Mouse (Mus musculus): ENCODE measurements around the gene Btbd17. TPM values are rescaled to one million over a fixed set of nuclear protein-coding genes. Genes with fewer than 3 reads are reported as not detected.

The Btbd17 gene
- total RNA-seq, 2 experiments from 2014 or later: not detected

- ATAC-seq (replicated peaks; ENCODE audit: low FRiP score, poor library complexity, severe bottlenecking): no peak
These were observed 12.1 kb upstream of the Btbd17 start for GRCm38 (mm10) chr11:114807686-114808427.

DNA sequence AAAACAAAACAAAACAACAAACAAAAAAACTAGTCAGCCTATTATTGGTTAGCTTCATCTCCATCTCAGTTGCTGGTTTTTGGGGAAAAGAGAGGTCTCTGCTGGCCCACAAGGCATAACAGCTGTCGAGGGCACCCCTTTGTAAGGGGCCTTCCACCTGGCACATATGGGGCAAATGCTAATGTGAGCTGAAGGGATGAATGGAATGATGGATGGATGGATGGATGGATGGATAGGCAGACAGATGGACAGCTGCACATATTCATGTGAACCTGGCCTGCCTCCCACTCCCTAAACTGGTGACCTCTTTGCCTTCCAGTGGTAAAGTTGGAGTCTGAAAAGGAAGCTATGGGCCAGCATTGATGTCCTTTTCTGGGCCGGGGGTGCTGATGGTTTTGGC is 11.3 kb upstream of the Btbd17 start:
- no peak for ATAC-seq (replicated peaks; ENCODE audit: low FRiP score, poor library complexity, severe bottlenecking)

- ATAC-seq (replicated peaks; ENCODE audit: low FRiP score, poor library complexity, severe bottlenecking): no peak
These were observed 8.2 kb upstream of the Btbd17 start for GRCm38 (mm10) chr11:114803990-114804389.

GRCm38 (mm10) chr11:114802540-114803267 is 7.0 kb upstream of the Btbd17 start:
- no peak for ATAC-seq (replicated peaks; ENCODE audit: low FRiP score, poor library complexity, severe bottlenecking)

DNA sequence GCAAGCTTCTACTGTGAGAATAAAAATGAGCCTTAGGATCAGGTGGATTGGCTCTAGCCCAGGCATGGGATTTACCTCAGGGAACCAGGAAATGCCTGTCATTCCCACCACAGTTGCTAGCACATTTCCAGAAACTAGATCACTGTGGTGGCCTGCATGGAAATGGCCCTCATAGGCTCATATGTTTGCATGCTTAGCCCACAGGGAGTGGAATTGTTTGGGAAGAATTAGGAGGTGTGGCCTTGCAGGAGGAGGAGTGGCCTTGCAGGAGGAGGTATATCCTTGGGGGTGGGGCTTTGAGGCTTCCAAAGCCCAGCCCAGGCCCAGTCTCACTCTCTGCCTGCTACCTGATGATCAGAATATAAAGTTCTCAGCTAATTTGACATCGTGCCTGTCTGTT is 6.2 kb upstream of the Btbd17 start:
- no peak for ATAC-seq (replicated peaks; ENCODE audit: low FRiP score, poor library complexity, severe bottlenecking)

DNA sequence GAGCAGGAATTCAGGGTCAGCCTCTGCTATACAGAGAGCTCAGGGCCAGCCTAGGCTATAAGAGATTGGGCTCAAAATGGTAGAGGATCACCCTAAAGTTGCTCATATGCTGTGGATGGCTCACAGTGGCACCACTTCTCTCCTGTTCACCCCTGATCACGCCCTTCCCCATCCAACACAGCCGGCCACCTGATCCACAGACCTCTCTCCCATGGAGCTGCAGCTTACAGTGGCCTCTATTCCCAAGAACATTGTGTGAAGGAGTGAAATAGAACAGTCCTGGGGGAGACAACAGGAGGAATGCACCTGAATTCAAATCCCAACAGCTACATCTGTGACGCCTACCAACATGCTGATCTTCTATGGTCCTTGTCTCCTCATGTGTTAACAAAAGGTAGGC is 2.9 kb upstream of the Btbd17 start, which contains the start of gene Gpr142:
TSS of gene Gpr142 (plus strand) at position 301 of the 400 bp plus-strand sequence.
- no peak for ATAC-seq (replicated peaks; ENCODE audit: low FRiP score, poor library complexity, severe bottlenecking)

DNA sequence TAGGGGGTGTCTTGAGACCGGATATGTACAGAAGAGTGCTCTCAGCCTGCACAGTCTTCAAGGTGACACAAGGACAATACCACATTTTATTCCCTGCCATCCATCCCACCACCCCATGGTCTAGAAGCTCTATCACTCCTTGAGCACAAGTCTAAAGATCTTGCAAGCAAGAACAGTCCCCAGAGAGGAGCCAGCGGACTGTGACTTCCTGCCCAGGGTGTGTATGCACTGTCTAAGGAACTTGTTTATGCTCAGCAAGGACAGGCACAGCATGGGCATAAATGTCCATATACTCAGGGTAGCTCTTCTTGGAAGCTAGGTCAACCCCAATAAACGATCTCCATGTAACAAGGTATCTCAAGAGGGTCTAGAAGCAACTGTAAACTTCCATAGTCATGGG is 2.2 kb upstream of the Btbd17 start:
- ATAC-seq (replicated peaks; ENCODE audit: low FRiP score, poor library complexity, severe bottlenecking): no peak

- ATAC-seq (replicated peaks; ENCODE audit: low FRiP score, poor library complexity, severe bottlenecking): no peak
These were observed 1.4 kb upstream of the Btbd17 start for GRCm38 (mm10) chr11:114797176-114797575.

- ATAC-seq (replicated peaks; ENCODE audit: low FRiP score, poor library complexity, severe bottlenecking): no peak
These were observed 456 bp downstream of the Btbd17 start for GRCm38 (mm10) chr11:114795231-114795746.

DNA sequence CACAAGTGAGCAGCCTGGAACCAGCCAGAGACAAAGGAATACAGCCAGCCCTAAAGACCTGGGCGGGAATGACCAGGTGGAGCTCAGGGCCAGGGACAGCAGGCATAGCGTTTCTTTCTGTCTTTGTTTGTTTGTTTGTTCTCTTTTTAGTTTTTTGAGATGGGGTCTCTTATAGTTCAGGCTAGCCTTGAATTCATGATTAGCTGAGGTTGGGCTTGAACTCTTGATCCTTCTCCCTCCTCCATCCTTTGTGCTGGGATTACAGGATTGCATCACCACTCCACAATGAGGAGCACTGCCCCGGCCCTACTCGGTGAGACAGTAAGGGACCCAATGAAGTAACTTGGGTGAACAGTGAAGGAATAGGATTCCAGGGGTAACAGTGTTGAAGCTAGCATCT is 1.1 kb downstream of the Btbd17 start:
- no peak for ATAC-seq (replicated peaks; ENCODE audit: low FRiP score, poor library complexity, severe bottlenecking)

- ATAC-seq (replicated peaks; ENCODE audit: low FRiP score, poor library complexity, severe bottlenecking): no peak
These were observed 1.7 kb downstream of the Btbd17 start for GRCm38 (mm10) chr11:114793868-114794545.

- ATAC-seq (replicated peaks; ENCODE audit: low FRiP score, poor library complexity, severe bottlenecking): no peak
These were observed 2.7 kb downstream of the Btbd17 start for GRCm38 (mm10) chr11:114792931-114793494.

GRCm38 (mm10) chr11:114791891-114792411 is 3.8 kb downstream of the Btbd17 start:
- no peak for ATAC-seq (replicated peaks; ENCODE audit: low FRiP score, poor library complexity, severe bottlenecking)

- no peak for ATAC-seq (replicated peaks; ENCODE audit: low FRiP score, poor library complexity, severe bottlenecking)
These were observed 4.3 kb downstream of the Btbd17 start for GRCm38 (mm10) chr11:114791351-114791889.

DNA sequence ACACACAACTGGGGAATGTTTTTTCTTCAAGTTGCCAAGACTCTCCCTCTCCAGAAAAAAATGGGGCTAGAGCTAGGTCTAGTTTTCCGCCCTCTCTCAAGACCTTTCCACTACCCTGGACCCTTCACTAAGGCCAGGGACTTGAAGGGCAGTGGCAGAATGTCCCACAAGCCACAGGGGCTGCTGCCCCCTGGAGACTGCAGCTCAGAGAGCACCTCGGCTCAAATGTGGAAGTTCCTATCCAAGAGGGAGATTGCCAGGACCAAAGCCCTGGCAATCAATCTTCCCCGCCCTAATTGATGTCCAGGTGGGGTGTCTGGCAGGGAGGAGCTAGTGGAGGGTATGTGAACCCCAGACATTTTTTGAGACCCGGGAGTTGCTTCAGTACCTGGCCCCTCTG is 4.9 kb downstream of the Btbd17 start:
- ATAC-seq (replicated peaks; ENCODE audit: low FRiP score, poor library complexity, severe bottlenecking): no peak

- ATAC-seq (replicated peaks; ENCODE audit: low FRiP score, poor library complexity, severe bottlenecking): no peak
These were observed 5.6 kb downstream of the Btbd17 start for GRCm38 (mm10) chr11:114790171-114790570.

GRCm38 (mm10) chr11:114789716-114790115 is 6.0 kb downstream of the Btbd17 start:
- no peak for ATAC-seq (replicated peaks; ENCODE audit: low FRiP score, poor library complexity, severe bottlenecking)

GRCm38 (mm10) chr11:114789061-114789714 is 6.6 kb downstream of the Btbd17 start:
- ATAC-seq (replicated peaks; ENCODE audit: low FRiP score, poor library complexity, severe bottlenecking): peak; percentile 53; the same call in 1 of the 2 replicates

GRCm38 (mm10) chr11:114787611-114788010 is 8.1 kb downstream of the Btbd17 start:
- no peak for ATAC-seq (replicated peaks; ENCODE audit: low FRiP score, poor library complexity, severe bottlenecking)

Data from erythroblast, adult 5-6 weeks (primary cell).